Mouse (Mus musculus) inflammation-experienced regulatory T-cells (primary cell): ENCODE results near the gene Wnk3. TPM values are rescaled to one million over a fixed set of nuclear protein-coding genes. Genes with fewer than 3 reads are reported as not detected.

Source experiments
- polyA plus RNA-seq, 2 experiments: library from polyadenylated mRNA; unstranded; fragments of 100-300 nt; shearing (Covaris generic); gene quantifications; one replicate each; pipeline ENCODE4 v1.2.1; 2017

Wnk3 gene
- polyA plus RNA-seq: under 1 TPM; 0.14 to 0.70 TPM

DNA sequence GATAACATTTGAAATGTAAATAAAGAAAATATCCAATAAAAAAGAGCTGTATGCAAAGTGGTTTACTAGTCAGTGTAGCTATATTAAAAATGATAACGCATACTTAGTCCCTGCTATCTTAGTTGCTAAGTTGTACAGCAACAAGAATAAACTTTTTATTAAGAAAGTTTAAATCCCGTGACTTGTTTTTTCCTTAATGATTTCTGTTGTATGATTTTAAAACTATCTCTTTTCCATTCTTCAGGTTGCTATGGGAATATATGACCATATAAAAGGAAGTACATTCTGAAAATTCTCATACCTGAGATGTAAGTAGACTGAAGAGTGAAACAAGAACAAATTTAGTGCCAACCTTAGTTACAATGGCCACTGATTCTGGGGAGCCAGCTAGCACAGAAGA, at the start of gene Wnk3:
Gene Wnk3 (plus strand): TSS at position 301 of the 400 bp plus-strand sequence.

DNA sequence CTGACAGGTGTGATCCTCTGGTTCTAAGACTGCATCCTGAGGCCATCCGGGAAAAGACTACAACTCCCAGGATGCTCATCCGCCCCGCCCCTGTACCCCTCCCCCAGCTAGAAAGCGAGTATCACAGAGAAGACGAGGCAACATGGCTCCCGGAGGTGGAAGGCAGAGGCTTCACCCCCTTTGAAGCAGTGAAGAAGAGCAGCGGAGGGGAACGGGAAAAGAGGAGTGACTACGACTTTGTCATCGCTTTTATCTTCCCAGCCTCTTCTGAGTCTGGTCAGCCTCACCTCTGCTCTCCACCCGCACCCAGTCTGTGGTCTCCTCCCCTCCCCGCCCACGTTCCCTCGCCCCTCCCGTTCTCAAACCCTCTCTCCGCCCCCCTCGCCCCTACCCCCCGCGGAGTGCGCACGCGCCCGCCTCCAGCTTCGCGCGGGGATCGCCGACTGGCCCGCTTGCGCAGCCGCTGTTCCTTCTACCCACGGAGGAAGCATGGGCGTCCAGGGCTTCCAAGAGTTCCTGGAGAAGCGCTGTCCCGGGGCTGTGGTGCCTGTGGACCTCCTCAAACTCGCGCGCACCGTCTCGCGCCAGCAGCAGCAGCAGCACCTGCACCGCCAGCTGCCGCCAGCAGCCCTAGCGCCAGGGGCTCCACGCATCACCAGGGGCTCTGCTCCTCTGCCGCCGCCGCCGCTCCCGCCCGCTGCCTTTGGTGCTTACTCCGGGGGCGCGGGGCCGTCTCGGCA, 146.1 kb downstream of the Wnk3 start, which contains the start of gene Fam120c:
Gene Fam120c (plus strand): TSS at position 415 of the 740 bp plus-strand sequence.

Other genes with a start within 250 kb of the Wnk3 start
- gene Gnl3l, start 180.8 kb upstream of the Wnk3 start, polyA plus RNA-seq: 10 to 100 TPM; 17.0 to 18.3 TPM
- 1 to 10 TPM; 1.2 to 2.3 TPM for gene Fgd1, start 151.9 kb upstream of the Wnk3 start, polyA plus RNA-seq
- 10 to 100 TPM; 20.1 to 23.8 TPM for gene Tsr2, start 101.5 kb upstream of the Wnk3 start, polyA plus RNA-seq
- 1 to 10 TPM; 3.4 to 5.1 TPM for gene Fam120c, start 146.1 kb downstream of the Wnk3 start, polyA plus RNA-seq